Mouse (Mus musculus): ENCODE data around the gene Tert. TPM values are rescaled to one million over a fixed set of nuclear protein-coding genes. Genes with fewer than 3 reads are reported as not detected.

Tert gene
- polyA plus RNA-seq, 1 experiment from 2014 or later, result 3.7 TPM

Other genes starting within 250 kb of the Tert start
- gene Lpcat1, start 159.7 kb upstream of the Tert start, polyA plus RNA-seq (2015; fragmentation: Nextera tagmentation; extraction: Ambion mirVana), result 26.8 and 33.6 TPM in 2 replicates
- 0.08 and 0.12 TPM in 2 replicates for gene Slc6a3, start 90.2 kb upstream of the Tert start, polyA plus RNA-seq (2015; fragmentation: Nextera tagmentation; extraction: Ambion mirVana)
- gene Clptm1l, start 22.9 kb upstream of the Tert start, polyA plus RNA-seq (2015; fragmentation: Nextera tagmentation; extraction: Ambion mirVana), result 148 and 151 TPM in 2 replicates
- not detected in 2 replicates for gene Slc6a18, start 51.1 kb downstream of the Tert start, polyA plus RNA-seq (2015; fragmentation: Nextera tagmentation; extraction: Ambion mirVana)
- gene Slc6a19, start 78.0 kb downstream of the Tert start, polyA plus RNA-seq (2015; fragmentation: Nextera tagmentation; extraction: Ambion mirVana), result 1.7 and 1.9 TPM in 2 replicates
- 17.5 and 19.4 TPM in 2 replicates for gene Slc12a7, start 106.2 kb downstream of the Tert start, polyA plus RNA-seq (2015; fragmentation: Nextera tagmentation; extraction: Ambion mirVana)
- gene Nkd2, start 220.7 kb downstream of the Tert start, polyA plus RNA-seq (2015; fragmentation: Nextera tagmentation; extraction: Ambion mirVana), result 4.1 and 4.2 TPM in 2 replicates